Mouse (Mus musculus): Measurements from ENCODE around the gene Adh4.
A peak's percentile ranks its signal among the peaks of the same experiment; 100 is the strongest.

Adh4 gene

GRCm38 (mm10) chr3:138430360-138430976 lies 15.2 kb downstream of the Adh4 start:
- peak; percentile 72; the same call in 1 of the 2 replicates for TF ChIP-seq GATA4 (IDR thresholded peaks at IDR 0.05; ENCODE audit: insufficient replicate concordance, low read length)

- TF ChIP-seq GATA4 (IDR thresholded peaks at IDR 0.05; ENCODE audit: insufficient replicate concordance, low read length), result no peak
Measured at GRCm38 (mm10) chr3:138431835-138432234, 16.6 kb downstream of the Adh4 start.

GRCm38 (mm10) chr3:138438716-138439115 lies 23.4 kb downstream of the Adh4 start:
- TF ChIP-seq GATA4 (IDR thresholded peaks at IDR 0.05; ENCODE audit: insufficient replicate concordance, low read length), result no peak

- no peak for TF ChIP-seq GATA4 (IDR thresholded peaks at IDR 0.05; ENCODE audit: insufficient replicate concordance, low read length)
Measured at GRCm38 (mm10) chr3:138442203-138442602, 26.9 kb downstream of the Adh4 start.

- no peak for TF ChIP-seq GATA4 (IDR thresholded peaks at IDR 0.05; ENCODE audit: insufficient replicate concordance, low read length)
Measured at GRCm38 (mm10) chr3:138442612-138443464, 27.6 kb downstream of the Adh4 start, which contains the start of gene Adh5. TSS of gene Adh5 (plus strand) at chr3:138443093.

GRCm38 (mm10) chr3:138443465-138443771 lies 28.2 kb downstream of the Adh4 start:
- no peak for TF ChIP-seq GATA4 (IDR thresholded peaks at IDR 0.05; ENCODE audit: insufficient replicate concordance, low read length)

GRCm38 (mm10) chr3:138448077-138448860 lies 33.0 kb downstream of the Adh4 start:
- TF ChIP-seq GATA4 (IDR thresholded peaks at IDR 0.05; ENCODE audit: insufficient replicate concordance, low read length), result no peak

- TF ChIP-seq GATA4 (IDR thresholded peaks at IDR 0.05; ENCODE audit: insufficient replicate concordance, low read length), result no peak
Measured at GRCm38 (mm10) chr3:138452169-138452568, 36.9 kb downstream of the Adh4 start.

GRCm38 (mm10) chr3:138454234-138454633 lies 39.0 kb downstream of the Adh4 start:
- no peak for TF ChIP-seq GATA4 (IDR thresholded peaks at IDR 0.05; ENCODE audit: insufficient replicate concordance, low read length)

GRCm38 (mm10) chr3:138454711-138455435 lies 39.6 kb downstream of the Adh4 start:
- no peak for TF ChIP-seq GATA4 (IDR thresholded peaks at IDR 0.05; ENCODE audit: insufficient replicate concordance, low read length)

- TF ChIP-seq GATA4 (IDR thresholded peaks at IDR 0.05; ENCODE audit: insufficient replicate concordance, low read length), result no peak
Measured at GRCm38 (mm10) chr3:138458441-138458840, 43.2 kb downstream of the Adh4 start.

GRCm38 (mm10) chr3:138460260-138460659 lies 45.0 kb downstream of the Adh4 start:
- TF ChIP-seq GATA4 (IDR thresholded peaks at IDR 0.05; ENCODE audit: insufficient replicate concordance, low read length), result no peak

GRCm38 (mm10) chr3:138461832-138462231 lies 46.6 kb downstream of the Adh4 start:
- no peak for TF ChIP-seq GATA4 (IDR thresholded peaks at IDR 0.05; ENCODE audit: insufficient replicate concordance, low read length)

GRCm38 (mm10) chr3:138463137-138463536 lies 47.9 kb downstream of the Adh4 start:
- TF ChIP-seq GATA4 (IDR thresholded peaks at IDR 0.05; ENCODE audit: insufficient replicate concordance, low read length), result no peak

GRCm38 (mm10) chr3:138463807-138464206 lies 48.5 kb downstream of the Adh4 start:
- no peak for TF ChIP-seq GATA4 (IDR thresholded peaks at IDR 0.05; ENCODE audit: insufficient replicate concordance, low read length)

Data from liver, adult (tissue).